Mouse (Mus musculus) cerebellum, adult 2 months (tissue): ENCODE data around the gene Bmx. TPM values are rescaled to one million over a fixed set of nuclear protein-coding genes. Genes with fewer than 3 reads are reported as not detected.

ENCODE experiments used
- DNase-seq, 2 experiments: peaks; one replicate each; pipeline ENCODE4 v3.0.0; 2021
- H3K27ac ChIP-seq: fragments of 200-500 bp; 2 replicates; pipeline ENCODE4 v1.5.1; 2012; ENCODE audit warnings: low read length, control low read depth, inconsistent platforms; ENCODE audit not compliant: insufficient read depth
- H3K27me3 ChIP-seq: fragments of 200-500 bp; 2 replicates; pipeline ENCODE4 v1.6.1; 2012; ENCODE audit warnings: inconsistent platforms, mild to moderate bottlenecking, low read length, moderate library complexity; ENCODE audit not compliant: control insufficient read depth, insufficient read depth
- H3K4me1 ChIP-seq: fragments of 200-500 bp; 2 replicates; pipeline ENCODE4 v1.6.1; 2011; ENCODE audit warnings: low read length; ENCODE audit not compliant: control insufficient read depth, insufficient read depth
- H3K4me3 ChIP-seq: fragments of 200-500 bp; replicated peaks from 2 replicates; pipeline ENCODE3; 2011; ENCODE audit warnings: mild to moderate bottlenecking, low read depth, low read length, control low read depth; ENCODE audit not compliant: insufficient read depth
- CTCF ChIP-seq: fragments of 200-500 bp; IDR thresholded peaks from 2 replicates; pipeline ENCODE4 v1.5.1; 2011; ENCODE audit warnings: low read depth, mild to moderate bottlenecking, control low read depth, low read length, moderate library complexity, borderline replicate concordance; ENCODE audit not compliant: insufficient read depth
- POLR2A ChIP-seq: fragments of 200-500 bp; IDR thresholded peaks from 2 replicates; pipeline ENCODE4 v1.6.1; 2011; ENCODE audit warnings: low read length, control low read depth, borderline replicate concordance; ENCODE audit not compliant: insufficient read depth
- WGBS: fragments of 180-500 bp; shearing (Covaris S2); methylation state at CpG from one replicate; pipeline ENCODE4 v1.1.7; 2018; 5-methylcytosine and 5-hydroxymethylcytosine counted together
- polyA plus RNA-seq: library from polyadenylated mRNA; depleted of rRNA; stranded (reverse); fragments of >200 nt; gene quantifications from 2 replicates; pipeline ENCODE4 v1.2.3, GENCODE M21; 2012

Bmx gene
- polyA plus RNA-seq, 1 experiment = 1.0 TPM

DNA sequence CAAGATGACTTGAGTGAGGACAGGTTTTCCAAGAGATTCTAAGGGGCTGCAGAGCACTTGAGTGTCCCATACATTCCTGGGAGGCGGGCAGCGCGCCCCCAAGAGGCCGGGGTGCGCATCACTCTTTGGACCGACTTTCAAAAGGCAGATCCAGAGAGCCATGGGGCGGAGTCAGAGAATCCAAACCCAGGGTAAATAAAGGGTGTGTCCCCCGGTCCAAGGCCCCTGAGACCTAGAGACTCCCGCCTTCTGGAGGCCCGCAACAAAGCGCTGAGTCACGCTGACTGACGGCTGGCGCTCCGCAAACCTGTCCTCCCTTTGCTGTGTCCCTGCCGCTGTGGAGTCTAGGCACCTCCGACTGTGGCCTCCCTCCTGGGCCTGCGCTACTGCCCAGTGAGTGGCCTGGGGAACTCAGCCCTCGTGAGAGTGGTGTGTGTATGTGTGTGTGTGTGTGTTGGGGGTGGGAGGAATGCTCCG lies 11.3 kb upstream of the Bmx start, which contains the start of gene Pir:
TSS of gene Pir (plus strand) at position 87 of the 477 bp plus-strand sequence.
- no peak for TF ChIP-seq POLR2A
- peak; percentile 15 to 25 for DNase-seq
- Histone ChIP-seq H3K4me1 (no peaks in the 10 kb centered on the region), H3K27ac (no peak within 1 kb of the TSS), H3K4me3 (peak within 1 kb of the TSS; percentile 48), H3K27me3 (no peaks in the 10 kb centered on the region)
- WGBS = 10% methylated on average over 20 of the region's 20 CpGs

DNA sequence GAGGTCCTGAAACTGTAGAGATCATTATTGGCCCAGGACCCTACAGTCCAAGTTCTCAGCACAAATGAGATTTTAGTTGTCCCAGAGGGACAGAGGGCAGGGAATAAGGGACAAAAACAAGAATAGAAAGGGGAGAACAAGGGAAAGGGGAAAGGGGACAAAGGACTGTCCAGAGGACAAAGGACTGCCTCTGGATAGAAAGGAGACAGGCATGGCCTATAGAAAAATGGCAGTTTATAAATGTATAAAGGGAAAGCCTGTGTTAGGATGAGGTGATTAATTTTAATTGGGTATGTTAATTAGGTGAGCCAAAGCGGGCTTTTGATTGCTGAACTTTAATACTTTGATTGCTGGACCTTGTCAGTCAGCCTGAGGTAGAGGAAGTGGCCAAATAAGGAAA lies 6.9 kb upstream of the Bmx start:
- 57% methylated on average over 1 of the region's 1 CpGs for WGBS
- Histone ChIP-seq H3K27me3 (no peaks in the 10 kb centered on the region), H3K27ac (no peak overlapping the region), H3K4me3 (no peak overlapping the region), H3K4me1 (no peaks in the 10 kb centered on the region)
- no peak for DNase-seq
- no peak for TF ChIP-seq CTCF
- no peak for TF ChIP-seq POLR2A

DNA sequence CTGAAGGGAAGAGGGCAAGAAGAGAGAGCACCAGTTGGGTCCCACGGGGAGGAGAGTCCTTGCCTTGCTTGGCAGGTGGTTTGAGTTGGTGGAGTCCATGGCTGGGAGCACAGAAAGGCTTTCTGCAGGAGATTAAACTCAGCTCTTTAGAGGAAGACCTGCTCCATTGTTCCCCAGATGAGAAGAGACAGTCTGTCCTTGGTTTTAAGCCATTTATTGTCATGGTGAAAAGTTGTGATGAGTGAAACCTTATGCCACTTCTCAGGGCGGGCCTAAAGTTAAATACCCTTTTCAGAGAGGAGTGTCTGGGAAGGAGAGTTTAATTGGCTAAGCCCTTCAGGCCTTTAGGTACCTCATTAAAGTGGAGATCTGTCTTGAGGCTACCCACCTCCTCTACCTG lies 4.3 kb upstream of the Bmx start:
- H3K27ac ChIP-seq = no peak overlapping the region
- 57% methylated on average over 2 of the region's 2 CpGs for WGBS
- no peak for DNase-seq
- TF ChIP-seq POLR2A (no peak), CTCF (no peak)
- no peak overlapping the region for H3K4me3 ChIP-seq
- H3K4me1 ChIP-seq = no peaks in the 10 kb centered on the region
- no peaks in the 10 kb centered on the region for H3K27me3 ChIP-seq

DNA sequence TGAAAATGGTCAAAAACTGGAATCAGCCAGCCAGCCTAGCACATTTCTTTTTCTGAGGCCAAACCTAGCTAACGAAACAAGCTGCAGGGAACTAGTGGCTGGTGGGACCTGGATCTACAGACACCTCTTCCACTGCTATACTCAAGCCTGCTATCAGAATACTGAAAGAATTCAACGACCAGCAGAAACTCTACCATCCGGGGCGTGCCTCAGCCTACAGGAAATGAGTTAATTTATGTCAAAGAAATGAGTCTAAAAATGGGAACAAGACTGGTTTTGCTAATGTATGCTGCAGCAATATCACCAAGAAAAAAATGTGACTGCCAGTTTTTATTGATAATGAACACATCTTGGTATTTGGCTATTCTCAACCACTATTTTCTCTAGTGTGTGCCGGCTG lies 669 bp upstream of the Bmx start:
- no peak for DNase-seq
- TF ChIP-seq POLR2A (no peak), CTCF (no peak)
- 95% methylated on average over 5 of the region's 5 CpGs for WGBS

DNA sequence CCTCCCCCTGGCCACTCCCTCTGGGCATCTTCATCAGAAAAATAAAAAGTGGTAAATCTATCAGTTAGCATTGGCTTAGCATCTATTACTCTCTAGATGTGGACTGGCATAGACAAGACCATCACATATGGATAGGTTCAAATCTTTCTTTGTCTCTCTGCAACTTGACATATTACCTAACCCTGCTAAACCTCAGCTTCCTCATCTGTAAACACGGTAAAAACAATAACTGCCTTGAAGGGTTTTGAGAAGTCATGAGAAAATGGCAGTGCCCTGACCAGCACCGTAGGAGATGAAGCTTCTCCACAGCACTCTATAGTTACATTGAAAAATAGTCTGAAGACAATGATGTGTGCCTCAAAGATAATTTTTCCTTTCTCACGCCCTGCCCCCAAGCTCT lies 1.5 kb downstream of the Bmx start:
- DNase-seq = no peak
- no peak overlapping the region for H3K27ac ChIP-seq
- H3K4me3 ChIP-seq = no peak overlapping the region
- no peak for TF ChIP-seq POLR2A
- H3K4me1 ChIP-seq = no peaks in the 10 kb centered on the region
- 76% methylated on average over 3 of the region's 3 CpGs for WGBS
- no peaks in the 10 kb centered on the region for H3K27me3 ChIP-seq

More for the DNA sequence above, 669 bp upstream of the Bmx start:
- Histone ChIP-seq H3K27me3 (no peaks in the 10 kb centered on the region), H3K27ac (no peak overlapping the region), H3K4me3 (no peak overlapping the region), H3K4me1 (no peaks in the 10 kb centered on the region)

DNA sequence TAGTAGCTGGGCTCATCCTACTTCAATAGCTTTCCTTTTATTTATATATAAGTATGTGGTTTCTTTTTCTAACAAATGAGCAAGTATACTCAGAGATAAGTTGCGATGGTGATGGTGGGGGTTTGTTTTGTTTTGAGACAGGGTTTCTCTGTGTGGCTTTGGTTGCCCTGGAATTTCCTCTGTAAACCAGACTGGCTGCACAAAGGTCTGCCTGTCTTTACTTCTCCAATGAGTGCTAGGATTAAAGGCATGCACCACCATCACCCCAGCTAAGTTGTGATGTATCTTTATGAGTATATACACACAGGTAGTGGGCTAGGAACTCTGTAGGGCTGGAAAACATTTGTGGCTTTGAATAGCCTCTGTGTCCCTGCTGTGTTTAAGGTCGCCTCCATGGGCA lies 11.3 kb downstream of the Bmx start:
- no peak overlapping the region for H3K27ac ChIP-seq
- H3K27me3 ChIP-seq = no peaks in the 10 kb centered on the region
- TF ChIP-seq CTCF (no peak), POLR2A (no peak)
- H3K4me1 ChIP-seq = no peaks in the 10 kb centered on the region
- DNase-seq = no peak
- no peak overlapping the region for H3K4me3 ChIP-seq
- 69% methylated on average over 2 of the region's 2 CpGs for WGBS

DNA sequence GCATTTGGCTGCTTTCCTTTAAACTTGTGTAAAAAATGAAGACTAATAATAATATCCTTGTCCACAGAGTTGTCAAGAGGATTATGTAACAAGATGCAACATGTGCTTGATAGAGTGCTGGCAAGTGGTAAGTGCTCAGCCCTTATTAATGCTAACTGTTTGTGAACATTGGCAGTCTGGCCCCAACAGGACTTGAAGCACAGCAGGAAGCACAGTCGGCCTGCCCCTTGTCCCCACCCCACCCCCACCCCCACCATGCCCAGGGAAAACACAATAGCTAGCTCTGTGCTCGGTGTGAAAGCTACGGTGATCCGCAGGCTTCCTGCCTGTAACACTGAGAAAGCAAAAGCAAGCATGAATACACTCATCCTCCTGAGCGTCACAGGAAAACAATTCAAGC lies 12.3 kb downstream of the Bmx start:
- no peaks in the 10 kb centered on the region for H3K4me1 ChIP-seq
- no peak overlapping the region for H3K4me3 ChIP-seq
- no peak overlapping the region for H3K27ac ChIP-seq
- TF ChIP-seq POLR2A (no peak), CTCF (no peak)
- no peak for DNase-seq
- WGBS = 14% methylated on average over 5 of the region's 5 CpGs
- H3K27me3 ChIP-seq = no peaks in the 10 kb centered on the region

DNA sequence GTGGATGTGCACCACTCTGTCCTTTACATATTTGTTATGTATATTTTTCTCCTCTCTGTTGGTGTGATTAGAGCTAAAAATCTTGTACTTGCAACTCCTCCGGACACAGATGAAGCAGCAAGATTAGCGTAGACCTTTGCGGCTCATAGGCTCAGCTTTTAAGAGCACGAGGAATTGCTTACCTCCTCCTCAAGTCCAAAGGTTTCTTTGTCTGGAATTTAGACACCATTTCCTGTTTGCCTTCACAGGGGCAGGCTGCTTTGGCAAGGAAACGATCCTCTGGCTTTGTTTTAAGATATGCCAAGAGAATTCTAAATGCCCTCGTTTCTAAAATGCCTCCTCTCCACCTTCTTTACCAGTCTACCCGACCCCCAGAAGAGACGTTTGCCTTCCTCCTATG lies 24.6 kb downstream of the Bmx start:
- 49% methylated on average over 8 of the region's 8 CpGs for WGBS
- no peak overlapping the region for H3K27ac ChIP-seq
- no peaks in the 10 kb centered on the region for H3K4me1 ChIP-seq
- no peak for DNase-seq
- H3K4me3 ChIP-seq = no peak overlapping the region
- TF ChIP-seq POLR2A = no peak
- TF ChIP-seq CTCF = no peak
- H3K27me3 ChIP-seq = no peaks in the 10 kb centered on the region

DNA sequence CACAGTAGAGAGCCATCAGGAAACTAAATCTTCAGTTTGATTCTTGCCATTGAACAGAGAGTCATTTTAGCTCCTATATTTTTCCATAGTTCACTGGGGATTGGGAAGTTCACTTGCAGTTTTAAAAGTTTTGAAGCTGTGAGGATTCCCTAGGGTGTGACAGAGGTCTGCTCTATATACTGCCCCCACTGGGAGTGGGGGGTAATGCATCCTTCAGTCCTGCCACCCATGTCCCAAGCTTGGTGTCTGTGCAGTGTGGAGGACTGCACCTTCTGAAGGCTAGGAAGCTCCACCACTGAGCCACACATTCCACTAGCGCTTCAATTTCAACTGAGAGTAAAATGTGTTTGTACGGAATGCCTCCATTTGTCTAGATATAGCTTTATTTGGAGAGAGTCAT lies 36.0 kb downstream of the Bmx start:
- WGBS = 75% methylated on average over 2 of the region's 2 CpGs
- no peak for TF ChIP-seq CTCF
- no peak for TF ChIP-seq POLR2A
- H3K27me3 ChIP-seq = no peaks in the 10 kb centered on the region
- no peak overlapping the region for H3K27ac ChIP-seq
- no peaks in the 10 kb centered on the region for H3K4me1 ChIP-seq
- H3K4me3 ChIP-seq = no peak overlapping the region
- no peak for DNase-seq
